Mouse (Mus musculus) stomach, embryonic 14.5 days (tissue): ENCODE results near the gene Gli2. TPM values are rescaled to one million over a fixed set of nuclear protein-coding genes. Genes with fewer than 3 reads are reported as not detected.
A peak's percentile ranks its signal among the peaks of the same experiment; 100 is the strongest.

Experiments used
- ATAC-seq: fragments of 200-750 bp; cut with Nextera tagmentation; 2 replicates; pipeline ENCODE4 v1.8.0; 2017; ENCODE audit warnings: low read depth, moderate TSS enrichment; ENCODE audit not compliant: insufficient number of reproducible peaks, insufficient read depth, low FRiP score
- H3K27ac ChIP-seq: fragments of 300-500 bp; sonication (generic); 2 replicates; pipeline ENCODE4 v1.5.1; 2014; ENCODE audit warnings: mild to moderate bottlenecking, low read length, moderate library complexity, mixed read lengths
- H3K27me3 ChIP-seq: fragments of 300-500 bp; sonication (generic); 2 replicates; pipeline ENCODE4 v1.6.1; 2014; ENCODE audit warnings: low read length, control low read depth, mixed read lengths; ENCODE audit not compliant: control insufficient read depth, insufficient read depth
- H3K36me3 ChIP-seq: fragments of 300-500 bp; sonication (generic); 2 replicates; pipeline ENCODE4 v1.6.1; 2014; ENCODE audit warnings: mild to moderate bottlenecking, control low read depth, low read length, moderate library complexity, mixed read lengths; ENCODE audit not compliant: control insufficient read depth, insufficient read depth
- H3K4me1 ChIP-seq: fragments of 300-500 bp; sonication (generic); 2 replicates; pipeline ENCODE4 v1.6.1; 2014; ENCODE audit warnings: low read length, control low read depth, mixed read lengths; ENCODE audit not compliant: control insufficient read depth, insufficient read depth
- H3K4me2 ChIP-seq: fragments of 300-500 bp; sonication (generic); replicated peaks from 2 replicates; pipeline ENCODE4 v1.6.1; 2014; ENCODE audit warnings: low read depth, low read length, control low read depth
- H3K4me3 ChIP-seq: fragments of 300-500 bp; sonication (generic); 2 replicates; pipeline ENCODE4 v1.5.1; 2014; ENCODE audit warnings: low read depth, low read length, control low read depth
- H3K9ac ChIP-seq: fragments of 300-500 bp; sonication (generic); replicated peaks from 2 replicates; pipeline ENCODE4 v1.6.1; 2014; ENCODE audit warnings: low read depth, mild to moderate bottlenecking, control low read depth, low read length, moderate library complexity, mixed read lengths
- H3K9me3 ChIP-seq: fragments of 300-500 bp; sonication (generic); 2 replicates; pipeline ENCODE4 v1.6.1; 2016; ENCODE audit warnings: low read depth, low read length, control low read depth; ENCODE audit not compliant: control insufficient read depth
- WGBS: fragments of 180-500 bp; shearing (Covaris S2); extraction: QIAGEN DNeasy Blood & Tissue Kit; methylation state at CpG from one replicate; pipeline ENCODE4 v1.1.7; 2014; 5-methylcytosine and 5-hydroxymethylcytosine counted together
- polyA plus RNA-seq: library from polyadenylated mRNA; unstranded; fragments of >200 nt; fragmentation: Nextera tagmentation; extraction: Ambion mirVana; gene quantifications from 2 replicates; pipeline ENCODE4 v1.2.1, GENCODE M21; 2014

The Gli2 gene
- polyA plus RNA-seq, 1 experiment from 2014 or later, result 18.5 TPM

DNA sequence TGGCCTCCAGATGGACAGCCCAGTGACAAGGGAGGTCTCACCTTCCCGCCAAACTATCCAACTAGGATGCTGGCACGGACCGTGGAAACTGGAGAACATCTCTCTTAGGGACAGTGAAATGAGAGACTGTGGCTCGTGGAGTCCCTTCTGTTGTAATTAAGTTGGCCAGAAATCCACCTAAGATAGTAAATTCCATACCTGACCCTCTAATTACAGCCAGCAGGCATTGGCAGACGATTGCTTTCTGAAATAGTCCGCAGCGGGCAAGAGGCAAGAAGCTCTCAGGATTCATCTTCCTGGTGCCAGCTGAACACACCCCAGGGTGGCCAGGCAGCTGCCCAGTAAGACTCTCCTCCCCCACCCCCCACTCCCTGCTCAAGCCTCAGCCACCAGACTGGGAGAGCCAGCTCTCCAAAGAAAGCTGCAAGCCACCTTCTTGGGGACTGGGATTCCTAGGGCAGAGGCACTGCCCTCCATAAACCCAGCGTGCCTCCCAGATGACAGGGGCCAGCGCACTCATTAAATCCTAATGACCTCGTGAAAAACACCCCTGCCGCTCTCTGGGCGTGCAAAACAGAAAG, 51.9 kb downstream of the Gli2 start:
- Histone ChIP-seq H3K9me3 (no peaks in the 10 kb centered on the region), H3K36me3 (no peaks in the 10 kb centered on the region; the same call in 1 of the 2 replicates), H3K27me3 (no peaks in the 10 kb centered on the region), H3K9ac (no peak overlapping the region), H3K4me3 (no peak overlapping the region), H3K4me2 (no peak overlapping the region), H3K4me1 (no peaks in the 10 kb centered on the region), H3K27ac (no peak overlapping the region)
- no peak for ATAC-seq
- WGBS, result 67% methylated on average over 12 of the region's 12 CpGs

DNA sequence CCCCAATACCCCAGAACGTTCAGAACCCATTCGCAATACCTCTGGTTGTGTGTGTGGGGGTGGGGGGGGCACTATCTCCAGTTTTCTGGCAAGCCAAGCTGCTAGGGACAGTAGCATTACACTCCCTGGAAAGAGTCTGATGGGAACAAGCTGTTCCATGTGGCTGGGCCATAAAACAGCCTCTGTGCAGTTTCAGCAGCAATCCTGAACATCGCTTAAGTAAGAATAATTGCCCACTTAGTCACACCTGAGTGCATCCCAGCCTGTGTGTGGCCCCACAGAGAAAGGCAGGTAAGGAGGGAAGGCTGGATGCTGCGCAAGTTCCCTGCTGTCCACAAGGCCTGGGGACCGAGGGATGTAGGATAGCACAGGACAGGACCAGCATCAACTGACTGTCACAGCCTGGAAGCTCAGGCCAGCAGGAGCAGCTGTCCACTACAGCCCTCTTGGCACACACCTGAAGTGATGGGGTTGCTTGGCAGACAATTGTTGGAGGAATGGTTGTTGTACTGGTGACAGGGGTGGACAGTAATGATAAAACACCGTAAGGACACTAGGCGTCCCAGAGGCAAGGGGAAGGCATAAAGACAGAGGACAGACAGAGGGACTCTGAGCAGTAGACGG, 58.8 kb downstream of the Gli2 start:
- Histone ChIP-seq H3K36me3 (no peaks in the 10 kb centered on the region), H3K4me1 (no peaks in the 10 kb centered on the region), H3K9ac (no peak overlapping the region), H3K27ac (no peak overlapping the region), H3K27me3 (no peaks in the 10 kb centered on the region), H3K9me3 (no peaks in the 10 kb centered on the region), H3K4me3 (no peak overlapping the region), H3K4me2 (no peak overlapping the region)
- WGBS, result 91% methylated on average over 8 of the region's 8 CpGs
- no peak for ATAC-seq

DNA sequence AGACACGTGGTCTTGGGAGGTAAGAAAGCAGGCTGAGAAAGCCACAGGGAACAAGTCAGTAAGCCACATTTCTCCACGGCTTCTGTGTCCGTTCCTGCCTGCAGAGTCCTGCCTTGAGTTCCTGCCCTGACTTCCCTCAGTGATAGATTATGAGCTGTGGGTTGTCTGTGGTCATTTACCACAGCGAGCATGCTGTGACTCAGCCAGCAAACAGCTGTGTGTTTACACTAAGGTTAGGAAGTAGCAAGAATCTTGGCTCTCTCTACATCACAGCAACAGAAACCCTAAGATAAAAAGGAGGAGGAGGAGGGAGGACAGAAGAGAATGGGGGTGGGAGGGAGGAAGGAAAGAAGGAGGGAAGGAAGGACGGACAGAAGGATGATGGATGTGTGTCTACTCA, 59.6 kb downstream of the Gli2 start:
- Histone ChIP-seq H3K36me3 (no peaks in the 10 kb centered on the region; the same call in 1 of the 2 replicates), H3K4me3 (no peak overlapping the region)
- ATAC-seq, result no peak

DNA sequence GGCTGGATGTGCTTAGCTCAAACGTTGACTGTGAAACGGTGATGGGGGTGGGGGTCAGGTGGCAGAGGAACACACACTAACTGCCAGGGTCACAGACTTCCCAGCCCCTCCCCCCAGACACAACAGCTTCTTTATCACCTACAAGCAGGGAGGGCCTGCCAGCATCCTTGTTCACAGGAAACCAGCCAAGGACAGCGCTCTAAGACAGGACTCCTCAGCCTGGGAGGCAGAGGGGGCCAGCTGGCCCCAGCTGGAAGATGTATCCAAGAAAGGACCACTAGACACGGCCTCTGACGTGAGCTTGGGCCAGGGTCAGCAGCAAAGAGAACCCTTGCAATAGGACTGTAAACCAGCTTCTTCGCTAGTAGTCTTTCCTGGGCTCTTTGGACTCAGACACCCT, 65.1 kb downstream of the Gli2 start:
- H3K4me3 ChIP-seq, result no peak overlapping the region
- no peak overlapping the region for H3K4me2 ChIP-seq
- no peaks in the 10 kb centered on the region; the same call in 1 of the 2 replicates for H3K36me3 ChIP-seq
- H3K27me3 ChIP-seq, result no peaks in the 10 kb centered on the region
- H3K4me1 ChIP-seq, result peaks cover 22% of the 10 kb centered on the region; the same call in 1 of the 2 replicates
- no peak overlapping the region for H3K9ac ChIP-seq
- no peak overlapping the region for H3K27ac ChIP-seq
- no peaks in the 10 kb centered on the region for H3K9me3 ChIP-seq
- WGBS, result 48% methylated on average over 6 of the region's 6 CpGs
- no peak for ATAC-seq

More for the DNA sequence above, 59.6 kb downstream of the Gli2 start:
- WGBS, result 56% methylated on average over 5 of the region's 5 CpGs
- H3K27ac ChIP-seq, result no peak overlapping the region
- H3K9me3 ChIP-seq, result no peaks in the 10 kb centered on the region
- no peaks in the 10 kb centered on the region for H3K4me1 ChIP-seq
- H3K9ac ChIP-seq, result no peak overlapping the region
- H3K27me3 ChIP-seq, result no peaks in the 10 kb centered on the region
- H3K4me2 ChIP-seq, result no peak overlapping the region

DNA sequence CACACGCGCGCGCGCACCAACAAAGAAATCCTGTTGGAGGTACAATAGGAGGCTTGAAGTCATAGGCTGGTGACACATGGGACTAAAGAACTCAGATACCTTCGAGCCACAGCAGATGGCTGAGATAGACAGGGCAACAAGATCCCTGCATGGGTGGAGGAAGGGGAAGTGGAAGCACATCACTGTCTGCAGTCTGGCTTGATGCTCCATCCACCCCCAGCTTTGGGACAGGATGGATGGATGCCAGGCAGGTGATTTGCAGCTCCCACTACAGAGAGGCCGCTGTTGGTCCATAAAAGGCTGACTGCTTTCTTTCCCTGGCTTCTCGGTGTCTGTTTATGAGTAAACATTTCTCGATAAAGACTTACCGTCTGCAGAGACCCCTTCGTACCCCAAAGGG, 65.9 kb downstream of the Gli2 start:
- Histone ChIP-seq H3K36me3 (no peaks in the 10 kb centered on the region; the same call in 1 of the 2 replicates), H3K4me1 (peaks cover 30% of the 10 kb centered on the region; the same call in 1 of the 2 replicates), H3K27me3 (no peaks in the 10 kb centered on the region), H3K9me3 (no peaks in the 10 kb centered on the region), H3K4me2 (no peak overlapping the region), H3K4me3 (no peak overlapping the region), H3K9ac (no peak overlapping the region), H3K27ac (no peak overlapping the region)
- WGBS, result 75% methylated on average over 11 of the region's 11 CpGs
- ATAC-seq, result no peak

DNA sequence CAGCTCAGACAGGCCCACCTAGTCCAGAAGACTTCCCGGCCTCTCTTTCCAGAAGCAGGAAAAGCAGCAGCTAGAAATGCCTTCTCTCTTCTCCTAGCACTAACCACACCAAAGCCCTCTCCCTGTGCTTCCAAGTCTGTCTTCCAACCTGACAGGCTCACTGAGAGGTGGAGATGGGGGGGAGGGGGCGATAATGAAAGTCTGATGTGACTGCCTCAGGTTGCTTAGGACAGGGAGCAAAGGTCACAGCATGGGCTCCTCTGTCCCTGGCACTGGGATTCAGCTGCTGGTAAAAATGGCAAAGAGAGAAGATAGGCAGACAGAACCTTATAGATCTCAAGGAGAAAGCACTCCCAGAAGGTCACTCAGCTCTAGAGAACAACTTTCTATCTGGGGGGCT, 70.0 kb downstream of the Gli2 start:
- ATAC-seq, result no peak
- peak overlapping the region; percentile 31; the same call in 1 of the 2 replicates for H3K4me2 ChIP-seq
- no peak overlapping the region for H3K4me3 ChIP-seq
- H3K27ac ChIP-seq, result peak overlapping the region; percentile 97
- 23% methylated on average over 2 of the region's 2 CpGs for WGBS
- H3K36me3 ChIP-seq, result no peaks in the 10 kb centered on the region
- no peak overlapping the region; the same call in 1 of the 2 replicates for H3K9ac ChIP-seq
- H3K27me3 ChIP-seq, result no peaks in the 10 kb centered on the region
- H3K9me3 ChIP-seq, result no peaks in the 10 kb centered on the region
- peaks cover 45% of the 10 kb centered on the region for H3K4me1 ChIP-seq

DNA sequence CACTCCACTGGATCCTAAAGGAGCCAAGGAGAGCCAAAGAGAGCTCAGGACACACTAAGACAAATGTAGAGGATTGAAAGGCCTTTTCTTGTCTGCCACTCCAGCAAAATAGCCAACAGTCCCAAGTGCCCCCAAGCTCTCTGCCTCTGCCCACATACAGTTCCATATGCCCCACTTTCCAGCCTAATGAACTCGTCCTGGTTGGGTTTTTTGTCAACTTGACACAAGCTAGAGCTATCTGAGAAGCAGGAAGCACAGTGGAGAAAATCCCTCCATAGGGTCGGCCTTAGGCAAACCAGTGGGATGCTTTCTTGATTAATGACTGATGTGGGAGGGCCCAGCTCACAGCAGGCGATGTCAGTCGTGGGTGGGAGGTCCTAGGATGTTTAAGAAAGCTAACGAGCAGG, 70.6 kb downstream of the Gli2 start:
- Histone ChIP-seq H3K36me3 (no peaks in the 10 kb centered on the region), H3K4me3 (no peak overlapping the region), H3K9ac (no peak overlapping the region; the same call in 1 of the 2 replicates), H3K9me3 (no peaks in the 10 kb centered on the region), H3K4me1 (peaks cover 45% of the 10 kb centered on the region), H3K27me3 (no peaks in the 10 kb centered on the region), H3K27ac (peak overlapping the region; percentile 97), H3K4me2 (peak overlapping the region; percentile 31)
- ATAC-seq, result peak; percentile 53; the same call in 1 of the 2 replicates
- 2% methylated on average over 5 of the region's 5 CpGs for WGBS

DNA sequence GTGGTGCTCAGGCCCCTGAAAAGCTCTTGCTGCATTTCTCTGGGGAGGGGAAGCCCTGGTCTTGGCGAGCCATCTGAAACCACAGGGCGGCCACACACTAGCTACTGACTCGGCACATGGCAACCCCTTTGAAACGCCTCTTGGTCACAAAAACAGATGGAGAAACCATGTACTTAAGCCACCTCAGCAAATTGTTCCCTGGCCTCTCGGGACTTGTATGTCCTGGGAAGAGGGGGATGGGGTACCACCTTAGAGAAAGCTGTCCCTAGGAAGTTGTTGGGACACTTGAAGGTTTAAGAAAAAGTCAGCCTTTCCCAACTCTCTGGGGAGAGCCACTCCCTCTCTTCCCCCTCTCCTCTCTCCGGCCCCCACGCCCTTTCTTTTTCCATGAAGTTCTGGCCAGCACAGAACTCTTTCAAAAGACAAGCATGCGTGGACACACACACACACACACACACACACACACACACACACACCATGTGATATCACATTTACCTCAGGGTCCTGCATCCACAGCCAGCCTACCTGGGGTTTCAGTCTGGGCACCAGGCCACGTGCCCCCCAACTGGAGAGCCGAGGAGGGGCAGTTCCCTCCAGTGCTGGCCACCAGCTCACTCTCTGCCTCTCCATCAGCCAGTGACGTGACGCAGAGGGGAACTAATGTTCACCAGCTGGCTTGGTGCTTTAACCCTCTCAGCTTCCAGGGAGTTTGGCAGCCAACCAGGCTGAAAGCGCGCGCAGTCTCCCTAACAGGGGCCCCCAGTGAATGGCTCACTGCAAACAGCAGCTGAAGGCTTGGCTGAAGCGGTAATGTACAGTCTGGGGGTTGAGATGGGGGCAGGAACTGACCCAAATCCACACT, 71.2 kb downstream of the Gli2 start:
- Histone ChIP-seq H3K4me1 (peaks cover 47% of the 10 kb centered on the region), H3K27ac (peak overlapping the region; percentile 97), H3K27me3 (no peaks in the 10 kb centered on the region), H3K9ac (0 out of 2 replicates have a peak overlapping the region, but pooled peaks have one; percentile 3), H3K4me2 (peak overlapping the region; percentile 49), H3K36me3 (no peaks in the 10 kb centered on the region), H3K4me3 (peak overlapping the region; percentile 27), H3K9me3 (no peaks in the 10 kb centered on the region)
- WGBS, result 14% methylated on average over 16 of the region's 16 CpGs
- peak; percentile 89 for ATAC-seq
